Mouse (Mus musculus) thymus, adult 2 months (tissue): ENCODE measurements around the gene Herc1.

Source experiments
- CTCF ChIP-seq: fragments of 200-500 bp; IDR thresholded peaks from 2 replicates; pipeline ENCODE4 v1.5.1; 2012; ENCODE audit warnings: mild to moderate bottlenecking, control low read depth, low read length, moderate library complexity, borderline replicate concordance; ENCODE audit not compliant: control insufficient read depth, poor library complexity, insufficient read depth; ENCODE audit errors: extremely low read depth
- POLR2A ChIP-seq: fragments of 200-500 bp; IDR thresholded peaks from 2 replicates; pipeline ENCODE4 v1.6.1; 2012; ENCODE audit warnings: mild to moderate bottlenecking, low read length, control low read depth, moderate library complexity; ENCODE audit not compliant: control insufficient read depth, poor library complexity, insufficient read depth; ENCODE audit errors: extremely low read depth

DNA sequence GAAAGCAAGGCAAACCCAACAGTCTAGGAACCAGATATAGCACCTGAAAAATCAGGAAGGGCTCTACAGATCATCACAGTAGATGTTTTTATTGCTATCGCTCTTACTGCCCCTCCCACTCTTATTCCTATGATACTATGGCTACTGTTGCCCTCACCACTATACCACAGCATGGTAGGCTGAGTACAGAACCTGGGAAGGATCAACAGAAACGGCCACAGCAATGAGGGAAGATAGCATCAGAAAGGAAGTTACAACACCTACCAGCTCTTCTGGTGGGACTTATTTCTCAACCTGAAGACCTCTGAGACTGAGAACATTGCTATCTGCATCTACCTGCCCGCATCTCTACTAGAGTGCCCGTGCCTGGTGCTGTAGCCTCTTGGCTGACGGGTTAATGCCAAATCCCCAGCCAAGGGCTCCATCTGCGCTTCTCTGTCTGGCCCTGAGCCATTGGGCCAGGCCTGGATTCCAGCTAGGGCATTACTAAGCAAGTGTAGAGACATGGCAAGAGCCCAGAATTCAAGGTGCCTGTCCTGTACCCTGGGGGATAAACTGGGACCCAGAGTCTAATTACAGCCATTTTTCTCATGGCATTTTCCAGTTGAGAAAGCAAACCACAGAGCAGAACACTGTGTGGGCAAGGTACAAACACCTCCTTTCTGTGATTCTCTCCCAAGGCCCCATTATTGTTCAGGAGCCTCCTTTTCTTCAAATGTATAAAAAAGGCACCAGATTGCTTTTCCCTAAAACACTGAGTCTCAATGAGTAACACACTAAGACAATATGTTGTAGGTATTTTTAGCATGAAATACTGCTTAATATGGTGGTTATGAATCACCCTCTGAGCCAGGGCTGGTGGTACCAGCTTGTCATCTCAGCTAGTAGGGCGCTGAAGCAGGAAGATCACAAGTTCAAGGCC is 28.0 kb upstream of the Herc1 start:
- TF ChIP-seq POLR2A (no peak), CTCF (no peak)
